Mouse (Mus musculus): Measurements from ENCODE around the gene Dct. TPM values are rescaled to one million over a fixed set of nuclear protein-coding genes. Genes with fewer than 3 reads are reported as not detected.

Dct gene
- polyA plus RNA-seq (2014; fragmentation: Nextera tagmentation; extraction: Ambion mirVana) = 6.0 and 13.9 TPM in 2 replicates

- no peaks in the 10 kb centered on the region for H3K36me3 ChIP-seq (replicated peaks; ENCODE audit: control insufficient read depth, insufficient read depth, low read depth, low read length)
- 34% methylated on average over 13 of the region's 13 CpGs for WGBS
- peak; percentile 83 for ATAC-seq (replicated peaks; ENCODE audit: insufficient number of reproducible peaks, low FRiP score, low TSS enrichment, low read depth)
- H3K9me3 ChIP-seq (replicated peaks; ENCODE audit: control insufficient read depth, low read length) = no peaks in the 10 kb centered on the region
- H3K4me1 ChIP-seq (ENCODE audit: control insufficient read depth, insufficient read depth, low read length) = no peaks in the 10 kb centered on the region
- no peaks in the 10 kb centered on the region for H3K27me3 ChIP-seq (ENCODE audit: control insufficient read depth, insufficient read depth, low read length)
- no peak within 1 kb of the TSS for H3K9ac ChIP-seq (replicated peaks; ENCODE audit: low read length)
- peak; percentile 15 for DNase-seq (ENCODE audit: low spot score)
- no peak within 1 kb of the TSS for H3K4me3 ChIP-seq (ENCODE audit: low read depth, low read length)
- no peak within 1 kb of the TSS for H3K27ac ChIP-seq (replicated peaks; ENCODE audit: low read depth, low read length)
- H3K4me2 ChIP-seq (ENCODE audit: low read depth, low read length) = no peak within 1 kb of the TSS
These were observed at the start of gene Dct for GRCm38 (mm10) chr14:118051975-118052630. Dct (minus strand) TSS chr14:118052244.

GRCm38 (mm10) chr14:118101227-118101990, 49.4 kb upstream of the Dct start:
- DNase-seq (ENCODE audit: low spot score) = no peak
- H3K9ac ChIP-seq (replicated peaks; ENCODE audit: low read length) = no peak overlapping the region
- no peak for ATAC-seq (replicated peaks; ENCODE audit: insufficient number of reproducible peaks, low FRiP score, low TSS enrichment, low read depth)
- WGBS = 82% methylated on average over 14 of the region's 14 CpGs
- no peaks in the 10 kb centered on the region for H3K36me3 ChIP-seq (replicated peaks; ENCODE audit: control insufficient read depth, insufficient read depth, low read depth, low read length)
- no peak overlapping the region for H3K27ac ChIP-seq (replicated peaks; ENCODE audit: low read depth, low read length)
- H3K4me3 ChIP-seq (ENCODE audit: low read depth, low read length) = no peak overlapping the region
- H3K9me3 ChIP-seq (replicated peaks; ENCODE audit: control insufficient read depth, low read length) = no peaks in the 10 kb centered on the region
- no peaks in the 10 kb centered on the region for H3K27me3 ChIP-seq (ENCODE audit: control insufficient read depth, insufficient read depth, low read length)
- H3K4me1 ChIP-seq (ENCODE audit: control insufficient read depth, insufficient read depth, low read length) = no peaks in the 10 kb centered on the region
- no peak overlapping the region for H3K4me2 ChIP-seq (ENCODE audit: low read depth, low read length)

- DNase-seq (ENCODE audit: low spot score) (no peak), ATAC-seq (replicated peaks; ENCODE audit: insufficient number of reproducible peaks, low FRiP score, low TSS enrichment, low read depth) (no peak)
- no peaks in the 10 kb centered on the region for H3K9me3 ChIP-seq (replicated peaks; ENCODE audit: control insufficient read depth, low read length)
- H3K4me2 ChIP-seq (ENCODE audit: low read depth, low read length) = no peak overlapping the region
- no peaks in the 10 kb centered on the region for H3K36me3 ChIP-seq (replicated peaks; ENCODE audit: control insufficient read depth, insufficient read depth, low read depth, low read length)
- no peak overlapping the region for H3K4me3 ChIP-seq (ENCODE audit: low read depth, low read length)
- H3K27me3 ChIP-seq (ENCODE audit: control insufficient read depth, insufficient read depth, low read length) = no peaks in the 10 kb centered on the region
- 64% methylated on average over 2 of the region's 2 CpGs for WGBS
- H3K27ac ChIP-seq (replicated peaks; ENCODE audit: low read depth, low read length) = no peak overlapping the region
- no peak overlapping the region for H3K9ac ChIP-seq (replicated peaks; ENCODE audit: low read length)
- no peaks in the 10 kb centered on the region for H3K4me1 ChIP-seq (ENCODE audit: control insufficient read depth, insufficient read depth, low read length)
These were observed 46.2 kb upstream of the Dct start for GRCm38 (mm10) chr14:118098265-118098664.

- no peaks in the 10 kb centered on the region for H3K4me1 ChIP-seq (ENCODE audit: control insufficient read depth, insufficient read depth, low read length)
- no peaks in the 10 kb centered on the region for H3K9me3 ChIP-seq (replicated peaks; ENCODE audit: control insufficient read depth, low read length)
- H3K4me3 ChIP-seq (ENCODE audit: low read depth, low read length) = peak overlapping the region; percentile 62
- H3K27ac ChIP-seq (replicated peaks; ENCODE audit: low read depth, low read length) = no peak overlapping the region
- no peaks in the 10 kb centered on the region for H3K36me3 ChIP-seq (replicated peaks; ENCODE audit: control insufficient read depth, insufficient read depth, low read depth, low read length)
- no peaks in the 10 kb centered on the region for H3K27me3 ChIP-seq (ENCODE audit: control insufficient read depth, insufficient read depth, low read length)
- peak; percentile 30; the same call in 1 of the 2 replicates for ATAC-seq (replicated peaks; ENCODE audit: insufficient number of reproducible peaks, low FRiP score, low TSS enrichment, low read depth)
- H3K4me2 ChIP-seq (ENCODE audit: low read depth, low read length) = peak overlapping the region; percentile 60
- DNase-seq (ENCODE audit: low spot score) = peak; percentile 20
- WGBS = under 1% methylated on average over 18 of the region's 18 CpGs
- H3K9ac ChIP-seq (replicated peaks; ENCODE audit: low read length) = peak overlapping the region; percentile 51
These were observed 37.9 kb upstream of the Dct start for GRCm38 (mm10) chr14:118089806-118090392.

- H3K27me3 ChIP-seq (ENCODE audit: control insufficient read depth, insufficient read depth, low read length) = no peaks in the 10 kb centered on the region
- under 1% methylated on average over 44 of the region's 44 CpGs for WGBS
- H3K27ac ChIP-seq (replicated peaks; ENCODE audit: low read depth, low read length) = no peak overlapping the region
- peak overlapping the region; percentile 61 for H3K4me2 ChIP-seq (ENCODE audit: low read depth, low read length)
- no peaks in the 10 kb centered on the region for H3K4me1 ChIP-seq (ENCODE audit: control insufficient read depth, insufficient read depth, low read length)
- peak; percentile 92 for DNase-seq (ENCODE audit: low spot score)
- H3K4me3 ChIP-seq (ENCODE audit: low read depth, low read length) = peak overlapping the region; percentile 62
- H3K9me3 ChIP-seq (replicated peaks; ENCODE audit: control insufficient read depth, low read length) = no peaks in the 10 kb centered on the region
- H3K36me3 ChIP-seq (replicated peaks; ENCODE audit: control insufficient read depth, insufficient read depth, low read depth, low read length) = no peaks in the 10 kb centered on the region
- ATAC-seq (replicated peaks; ENCODE audit: insufficient number of reproducible peaks, low FRiP score, low TSS enrichment, low read depth) = 0 out of 2 replicates have a peak, but pooled peaks have one; percentile 46
- H3K9ac ChIP-seq (replicated peaks; ENCODE audit: low read length) = peak overlapping the region; percentile 52
These were observed 37.3 kb upstream of the Dct start for GRCm38 (mm10) chr14:118089215-118089805.

GRCm38 (mm10) chr14:118088437-118089207, 36.6 kb upstream of the Dct start:
- DNase-seq (ENCODE audit: low spot score) = peak; percentile 41
- ATAC-seq (replicated peaks; ENCODE audit: insufficient number of reproducible peaks, low FRiP score, low TSS enrichment, low read depth) = 0 out of 2 replicates have a peak, but pooled peaks have one; percentile 18
- H3K36me3 ChIP-seq (replicated peaks; ENCODE audit: control insufficient read depth, insufficient read depth, low read depth, low read length) = no peaks in the 10 kb centered on the region
- H3K9ac ChIP-seq (replicated peaks; ENCODE audit: low read length) = peak overlapping the region; percentile 52
- H3K9me3 ChIP-seq (replicated peaks; ENCODE audit: control insufficient read depth, low read length) = no peaks in the 10 kb centered on the region
- H3K27ac ChIP-seq (replicated peaks; ENCODE audit: low read depth, low read length) = no peak overlapping the region
- WGBS = 13% methylated on average over 22 of the region's 22 CpGs
- H3K4me2 ChIP-seq (ENCODE audit: low read depth, low read length) = peak overlapping the region; percentile 61
- no peaks in the 10 kb centered on the region for H3K27me3 ChIP-seq (ENCODE audit: control insufficient read depth, insufficient read depth, low read length)
- H3K4me3 ChIP-seq (ENCODE audit: low read depth, low read length) = peak overlapping the region; percentile 62
- H3K4me1 ChIP-seq (ENCODE audit: control insufficient read depth, insufficient read depth, low read length) = no peaks in the 10 kb centered on the region

- Histone ChIP-seq H3K27ac (replicated peaks; ENCODE audit: low read depth, low read length) (no peak overlapping the region), H3K27me3 (ENCODE audit: control insufficient read depth, insufficient read depth, low read length) (no peaks in the 10 kb centered on the region), H3K9ac (replicated peaks; ENCODE audit: low read length) (no peak overlapping the region), H3K4me3 (ENCODE audit: low read depth, low read length) (no peak overlapping the region), H3K4me2 (ENCODE audit: low read depth, low read length) (peak overlapping the region; percentile 10; the same call in 1 of the 2 replicates), H3K4me1 (ENCODE audit: control insufficient read depth, insufficient read depth, low read length) (no peaks in the 10 kb centered on the region), H3K9me3 (replicated peaks; ENCODE audit: control insufficient read depth, low read length) (no peaks in the 10 kb centered on the region), H3K36me3 (replicated peaks; ENCODE audit: control insufficient read depth, insufficient read depth, low read depth, low read length) (no peaks in the 10 kb centered on the region)
- 46% methylated on average over 5 of the region's 5 CpGs for WGBS
- ATAC-seq (replicated peaks; ENCODE audit: insufficient number of reproducible peaks, low FRiP score, low TSS enrichment, low read depth) = no peak
- DNase-seq (ENCODE audit: low spot score) = no peak
These were observed 34.4 kb upstream of the Dct start for GRCm38 (mm10) chr14:118086271-118087035.

All from embryonic facial prominence, embryonic 11.5 days (tissue).